Mouse (Mus musculus) hematopoietic multipotent progenitor cell, adult 10-12 weeks (in vitro differentiated cells): ENCODE measurements around the gene Syt8. TPM values are rescaled to one million over a fixed set of nuclear protein-coding genes. Genes with fewer than 3 reads are reported as not detected.

Experiments
- polyA plus RNA-seq: library from polyadenylated mRNA; stranded (reverse); fragments of >175 nt; gene quantifications from 2 replicates; pipeline ENCODE4 v1.2.3, GENCODE M21; 2012; ENCODE audit warnings: low replicate concordance

Gene Syt8
- 0.15 and 1.6 TPM in 2 replicates for polyA plus RNA-seq

GRCm38 (mm10) chr7:142434137-142434865, at the start of gene Syt8:
Gene Syt8, plus strand, starts transcription at chr7:142434850.

GRCm38 (mm10) chr7:142387419-142388148, 47.1 kb upstream of the Syt8 start, which contains the start of gene Ctsd:
Gene Ctsd, minus strand, starts transcription at chr7:142388038.

GRCm38 (mm10) chr7:142441585-142441984, 6.9 kb downstream of the Syt8 start, which contains the start of gene Tnni2:
Gene Tnni2, plus strand, starts transcription at chr7:142441808.

GRCm38 (mm10) chr7:142460636-142461077, 26.0 kb downstream of the Syt8 start, which contains the start of gene Lsp1:
Gene Lsp1, plus strand, starts transcription at chr7:142460809.

Other genes with a start within 250 kb of the Syt8 start
- gene Gm10153, start 244.5 kb upstream of the Syt8 start, polyA plus RNA-seq = not detected in 2 replicates
- gene Krtap5-3, start 233.5 kb upstream of the Syt8 start, polyA plus RNA-seq = not detected in 2 replicates
- not detected in 2 replicates for gene Gm7579, start 223.0 kb upstream of the Syt8 start, polyA plus RNA-seq
- gene Krtap5-5, start 204.9 kb upstream of the Syt8 start, polyA plus RNA-seq = not detected in 2 replicates
- gene Gm40460, start 193.8 kb upstream of the Syt8 start, polyA plus RNA-seq = not detected in 2 replicates
- not detected in 2 replicates for gene Gm2431, start 176.5 kb upstream of the Syt8 start, polyA plus RNA-seq
- not detected in 2 replicates for gene Gm4559, start 160.5 kb upstream of the Syt8 start, polyA plus RNA-seq
- gene Krtap5-1, start 137.7 kb upstream of the Syt8 start, polyA plus RNA-seq = not detected in 2 replicates
- not detected in 2 replicates for gene Krtap5-4, start 131.3 kb upstream of the Syt8 start, polyA plus RNA-seq
- gene Ifitm10, start 61.1 kb upstream of the Syt8 start, polyA plus RNA-seq = 41.9 and 231 TPM in 2 replicates
- 54.8 and 139 TPM in 2 replicates for gene Gm49369, start 52.2 kb upstream of the Syt8 start, polyA plus RNA-seq
- gene Ctsd, start 46.8 kb upstream of the Syt8 start, polyA plus RNA-seq = 105 and 131 TPM in 2 replicates
- 2.4 and 11.7 TPM in 2 replicates for gene Tnni2, start 7.0 kb downstream of the Syt8 start, polyA plus RNA-seq
- 568 and 613 TPM in 2 replicates for gene Lsp1, start 26.0 kb downstream of the Syt8 start, polyA plus RNA-seq
- gene Tnnt3, start 64.0 kb downstream of the Syt8 start, polyA plus RNA-seq = 4.0 and 7.6 TPM in 2 replicates
- 12.9 and 28.3 TPM in 2 replicates for gene Mrpl23, start 97.8 kb downstream of the Syt8 start, polyA plus RNA-seq
- gene Igf2, start 232.0 kb downstream of the Syt8 start, polyA plus RNA-seq = 0.22 and 0.29 TPM in 2 replicates
- 0.05 TPM in 1 of 2 replicates, not detected in the other for gene Gm49394, start 235.1 kb downstream of the Syt8 start, polyA plus RNA-seq